Mouse (Mus musculus): ENCODE measurements around the gene Cdkal1.

- no peak for TF ChIP-seq CEBPB (IDR thresholded peaks at IDR 0.05; ENCODE audit: low read depth)
- TF ChIP-seq CTCF (IDR thresholded peaks at IDR 0.05; ENCODE audit: control insufficient read depth, insufficient read depth, insufficient read length): no peak
- TF ChIP-seq MAX (IDR thresholded peaks at IDR 0.05): no peak
- no peak for TF ChIP-seq MYOD1 (IDR thresholded peaks at IDR 0.05; ENCODE audit: control insufficient read depth, insufficient read length, low read depth)
- TF ChIP-seq MYOG (IDR thresholded peaks at IDR 0.05; ENCODE audit: control insufficient read depth, extremely low read depth, insufficient read length): no peak
Measured at GRCm38 (mm10) chr13:29370731-29371465, 484.6 kb downstream of the Cdkal1 start.
